In the genomic region with DNA sequence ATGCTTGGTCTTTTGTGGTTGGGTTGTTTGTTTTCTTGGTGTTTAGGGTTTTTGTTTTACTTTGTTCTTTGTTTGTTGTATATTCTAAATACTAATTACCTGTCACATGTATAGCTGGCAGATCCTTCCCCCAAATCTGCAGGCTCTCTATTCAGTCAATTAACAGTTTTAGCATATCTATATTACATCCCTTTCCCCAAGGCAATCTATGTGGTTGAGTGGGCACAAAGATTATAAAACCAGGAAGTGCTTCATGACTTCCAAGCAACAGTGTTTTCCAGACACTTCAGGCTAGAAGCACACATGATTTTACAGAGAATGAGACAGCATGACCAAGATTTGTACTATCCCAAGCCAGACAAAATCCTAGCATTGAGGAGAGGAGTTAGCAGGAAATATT, we compare ENCODE assay signal across 21 mouse cellular contexts.
DNase-seq lines count a peak whose midpoint lies in the region; ATAC-seq and TF ChIP-seq lines count a peak whose summit lies in the region.
"Had no signal": no experiment of that assay in that cellular context is flagged by ENCODE, and none has a peak within 500 bp of the region (broad histone marks: within the 10 kb centered on the region; RNA-seq: fewer than 3 reads in every experiment).

No protein-coding gene starts in this region.

- H3K27ac ChIP-seq in ES-Bruce4 (ENCODE audit: insufficient read depth, low read length) = peak overlapping the region; percentile 69; the same call in 1 of the 2 replicates
- H3K27ac ChIP-seq in MEL (ENCODE audit: control insufficient read depth, low read depth, low read length) = peak overlapping the region; percentile 58; the same call in 1 of the 2 replicates
- H3K27ac ChIP-seq in kidney, embryonic 15.5 days = no peak overlapping the region

- peaks cover 3% of the 10 kb centered on the region; the same call in 1 of the 2 replicates for H3K9me3 ChIP-seq in ES-Bruce4 (replicated peaks; ENCODE audit: control insufficient read depth, insufficient read depth, low read length, poor library complexity, severe bottlenecking)
- H3K9me3 ChIP-seq in MEL (replicated peaks; ENCODE audit: insufficient read depth, low read length) = no peaks in the 10 kb centered on the region
- H3K9me3 ChIP-seq in kidney, embryonic 15.5 days (replicated peaks) = no peaks in the 10 kb centered on the region
- H3K9me3 ChIP-seq: G1E had no signal

- H3K36me3 ChIP-seq in ES-Bruce4 (ENCODE audit: control insufficient read depth, insufficient read depth, low read length, poor library complexity, severe bottlenecking) = no peaks in the 10 kb centered on the region
- peaks cover 0 to 57% of the 10 kb centered on the region in 2 experiments; a peak in 3 of 4 replicates for H3K36me3 ChIP-seq in MEL (ENCODE audit: control insufficient read depth in 1 of 2, insufficient read depth in 2 of 2, low read length in 2 of 2)
- no peaks in the 10 kb centered on the region for H3K36me3 ChIP-seq in kidney, embryonic 15.5 days
- H3K36me3 ChIP-seq: G1E had no signal

- H3K79me2 ChIP-seq in MEL (ENCODE audit: control insufficient read depth, insufficient read depth, low read length, poor library complexity) = no peaks in the 10 kb centered on the region

- TF ChIP-seq RAD21 in MEL (IDR thresholded peaks at IDR 0.05; ENCODE audit: low read depth, low read length) = no peak

- peak; percentile 69 for DNase-seq in MEL (ENCODE audit: low read depth, low spot score)
- DNase-seq in gastrocnemius, postnatal 36 days = no peak
- DNase-seq: adrenal gland, adult 2 months; adrenal gland, adult 8-10 months; adrenal gland, postnatal 10 days; adrenal gland, postnatal 14 days; adrenal gland, postnatal 25 days; adrenal gland, postnatal 36 days; B cell, adult 2 months; cerebellum, adult 11 months; cerebellum, adult 11-12 months; cerebellum, adult 18-20 months; cerebellum, adult 2 months; cerebellum, adult 8-10 months had no signal

- H3K9ac ChIP-seq in ES-Bruce4 (ENCODE audit: low read depth, poor library complexity, severe bottlenecking) (no peak overlapping the region), MEL (ENCODE audit: control insufficient read depth, low read depth, low read length, poor library complexity, severe bottlenecking) (no peak overlapping the region)
- H3K9ac ChIP-seq in kidney, embryonic 15.5 days = no peak overlapping the region

- no peaks in the 10 kb centered on the region for H3K4me1 ChIP-seq in ES-Bruce4 (ENCODE audit: control insufficient read depth, insufficient read depth, low read length)
- H3K4me1 ChIP-seq in MEL (ENCODE audit: control insufficient read depth in 1 of 2, insufficient read depth in 2 of 2, low read length in 2 of 2) = peaks cover 24 to 30% of the 10 kb centered on the region in 2 experiments
- H3K4me1 ChIP-seq in kidney, embryonic 15.5 days = no peaks in the 10 kb centered on the region

- H3K4me3 ChIP-seq in ES-Bruce4 (ENCODE audit: low read depth, low read length) = no peak overlapping the region
- no peak overlapping the region for H3K4me3 ChIP-seq in MEL (ENCODE audit: control insufficient read depth in 1 of 2, insufficient read depth in 1 of 2, low read depth in 2 of 2, low read length in 2 of 2)
- H3K4me3 ChIP-seq in kidney, embryonic 15.5 days (replicated peaks) = no peak overlapping the region

- TF ChIP-seq EP300 in ES-Bruce4 (IDR thresholded peaks at IDR 0.05; ENCODE audit: insufficient read depth, low read depth, low read length) (no peak), MEL (IDR thresholded peaks at IDR 0.05; ENCODE audit: low read depth in 1 of 2, low read length in 2 of 2) (no peak)

- TF ChIP-seq POLR2A in ES-Bruce4 (IDR thresholded peaks at IDR 0.05; ENCODE audit: insufficient read depth, low read length) (no peak), MEL (IDR thresholded peaks at IDR 0.05; ENCODE audit: control insufficient read depth in 1 of 2, insufficient read depth in 1 of 2, low read depth in 1 of 2, low read length in 2 of 2, poor library complexity in 1 of 2) (no peak)

- TF ChIP-seq CTCF in ES-Bruce4 (IDR thresholded peaks at IDR 0.05; ENCODE audit: low read depth, low read length) (no peak), MEL (IDR thresholded peaks at IDR 0.05 in 2 of 3, conservative IDR thresholded peaks at IDR 0.05 in 1 of 3; ENCODE audit: control insufficient read depth in 1 of 3, insufficient read depth in 1 of 3, low read depth in 2 of 3, low read length in 3 of 3, poor library complexity in 1 of 3, severe bottlenecking in 1 of 3) (no peak)

- H3K27me3 ChIP-seq in ES-Bruce4 (ENCODE audit: control insufficient read depth, insufficient read depth, low read length, poor library complexity, severe bottlenecking) (no peaks in the 10 kb centered on the region), MEL (ENCODE audit: control insufficient read depth in 1 of 2, insufficient read depth in 2 of 2, low read length in 2 of 2) (no peaks in the 10 kb centered on the region)
- no peaks in the 10 kb centered on the region for H3K27me3 ChIP-seq in kidney, embryonic 15.5 days
- H3K27me3 ChIP-seq: CH12.LX, Patski had no signal

- no peak for ATAC-seq in kidney, embryonic 15.5 days (replicated peaks; ENCODE audit: low FRiP score)
- ATAC-seq: activated CD4-positive, CD25-positive, alpha-beta regulatory T cell, adult 4 months; CD4-positive, CD25-positive, alpha-beta regulatory T cell, adult 4 months; Patski had no signal

- H3K4me2 ChIP-seq in kidney, embryonic 15.5 days = no peak overlapping the region

- intact Hi-C loops in gastrocnemius, postnatal 36 days (cut with DNase I) = no loop called here

TF ChIP-seq in MEL, 35 proteins besides CTCF, POLR2A, EP300 and RAD21:
- no peak for TF ChIP-seq SMC3 (IDR thresholded peaks at IDR 0.05; ENCODE audit: low read depth, low read length)
- TF ChIP-seq MXI1 (IDR thresholded peaks at IDR 0.05; ENCODE audit: low read depth, low read length) = no peak
- TF ChIP-seq POLR2AphosphoS2 (IDR thresholded peaks at IDR 0.05; ENCODE audit: low read length) = no peak
- TF ChIP-seq TBP (IDR thresholded peaks at IDR 0.05; ENCODE audit: low read depth, low read length) = peak; percentile 9; the same call in 1 of the 2 replicates
- peak; percentile 80 for TF ChIP-seq GATA1 (IDR thresholded peaks at IDR 0.05; ENCODE audit: low read depth, low read length)
- no peak for TF ChIP-seq POLR2AphosphoS5 (IDR thresholded peaks at IDR 0.05; ENCODE audit: borderline replicate concordance, low read depth, low read length)
- no peak for TF ChIP-seq ELF1 (IDR thresholded peaks at IDR 0.05; ENCODE audit: low read depth, low read length)
- TF ChIP-seq MYC (IDR thresholded peaks at IDR 0.05; ENCODE audit: low read depth, low read length) = no peak
- TF ChIP-seq TAL1 (IDR thresholded peaks at IDR 0.05; ENCODE audit: low read length) = peak; percentile 40
- no peak for TF ChIP-seq ZMIZ1 (IDR thresholded peaks at IDR 0.05; ENCODE audit: low read depth, low read length)
- TF ChIP-seq JUND (IDR thresholded peaks at IDR 0.05; ENCODE audit: low read depth, low read length) = no peak
- no peak for TF ChIP-seq RCOR1 (IDR thresholded peaks at IDR 0.05; ENCODE audit: low read depth, low read length)
- TF ChIP-seq MEF2A (IDR thresholded peaks at IDR 0.05; ENCODE audit: extremely low read depth, insufficient replicate concordance, low read depth, low read length, poor library complexity, severe bottlenecking) = no peak
- no peak for TF ChIP-seq BHLHE40 (IDR thresholded peaks at IDR 0.05; ENCODE audit: borderline replicate concordance, low read depth, low read length)
- no peak for TF ChIP-seq KAT2A (conservative IDR thresholded peaks at IDR 0.05; ENCODE audit: low read depth, low read length)
- TF ChIP-seq ZC3H11A (IDR thresholded peaks at IDR 0.05; ENCODE audit: low read depth, low read length) = no peak
- no peak for TF ChIP-seq CHD2 (IDR thresholded peaks at IDR 0.05; ENCODE audit: low read length)
- TF ChIP-seq E2F4 (IDR thresholded peaks at IDR 0.05; ENCODE audit: borderline replicate concordance, low read depth, low read length) = no peak
